ENCODE assay signal across 14 mouse cellular contexts in genomic region chr17:12491591-12491990, GRCm38 (mm10). TPM values are rescaled to one million over a fixed set of nuclear protein-coding genes. Genes with fewer than 3 reads are reported as not detected.
"Had no signal": no experiment of that assay in that cellular context is flagged by ENCODE, and none has a peak within 500 bp of the region (broad histone marks: within the 10 kb centered on the region; RNA-seq: fewer than 3 reads in every experiment).

No protein-coding gene starts in this region.

- ATAC-seq: liver, postnatal 0 days; lung, postnatal 0 days; midbrain, embryonic 13.5 days; midbrain, embryonic 15.5 days had no signal

- DNase-seq: liver, postnatal 0 days; lung, adult 2 months; lung, postnatal 14 days; lung, postnatal 36 days; right cerebral cortex, postnatal 25 days; right cerebral cortex, postnatal 4 days; thymus, postnatal 14 days; thymus, postnatal 4 days had no signal

RNA-seq across cellular contexts. Expression of gene Slc22a3, which starts 15.9 kb away (rescaled TPM):
- total RNA-seq: monocyte, adult 5-6 weeks; neutrophil, adult 5-6 weeks had no signal
- polyA plus RNA-seq: macrophage had no signal
